Mouse (Mus musculus) stomach, embryonic 15.5 days (tissue): Measurements from ENCODE around the gene Sh3yl1. TPM values are rescaled to one million over a fixed set of nuclear protein-coding genes. Genes with fewer than 3 reads are reported as not detected.
A peak's percentile ranks its signal among the peaks of the same experiment; 100 is the strongest.

Experiments
- ATAC-seq: fragments of 200-750 bp; cut with Nextera tagmentation; 2 replicates; pipeline ENCODE4 v1.8.0; 2017; ENCODE audit warnings: low read depth, moderate number of reproducible peaks, moderate TSS enrichment; ENCODE audit not compliant: insufficient read depth, low FRiP score
- H3K27ac ChIP-seq: fragments of 300-500 bp; sonication (generic); 2 replicates; pipeline ENCODE4 v1.5.1; 2015; ENCODE audit warnings: mild to moderate bottlenecking, inconsistent platforms
- H3K27me3 ChIP-seq: fragments of 300-500 bp; sonication (generic); replicated peaks from 2 replicates; pipeline ENCODE4 v1.6.1; 2015; ENCODE audit warnings: inconsistent platforms
- H3K36me3 ChIP-seq: fragments of 300-500 bp; sonication (generic); 2 replicates; pipeline ENCODE4 v1.6.1; 2015; ENCODE audit warnings: inconsistent platforms
- H3K4me1 ChIP-seq: fragments of 300-500 bp; sonication (generic); 2 replicates; pipeline ENCODE4 v1.6.1; 2015; ENCODE audit warnings: inconsistent platforms
- H3K4me2 ChIP-seq: fragments of 300-500 bp; sonication (generic); 2 replicates; pipeline ENCODE4 v1.6.1; 2015; ENCODE audit warnings: mild to moderate bottlenecking, inconsistent platforms
- H3K4me3 ChIP-seq: fragments of 300-500 bp; sonication (generic); replicated peaks from 2 replicates; pipeline ENCODE4 v1.5.1; 2015; ENCODE audit warnings: inconsistent platforms
- H3K9ac ChIP-seq: fragments of 300-500 bp; sonication (generic); 2 replicates; pipeline ENCODE4 v1.6.1; 2015; ENCODE audit warnings: inconsistent platforms
- H3K9me3 ChIP-seq: fragments of 300-500 bp; sonication (generic); 2 replicates; pipeline ENCODE4 v1.6.1; 2016; ENCODE audit warnings: inconsistent platforms
- WGBS: fragments of 180-500 bp; shearing (Covaris S2); methylation state at CpG from one replicate; pipeline ENCODE4 v1.1.7; 2015; 5-methylcytosine and 5-hydroxymethylcytosine counted together
- polyA plus RNA-seq: library from polyadenylated mRNA; unstranded; fragments of >200 nt; fragmentation: Nextera tagmentation; extraction: Ambion mirVana; gene quantifications from 2 replicates; pipeline ENCODE4 v1.2.1, GENCODE M21; 2015

The Sh3yl1 gene
- 25.7 and 28.4 TPM in 2 replicates for polyA plus RNA-seq

DNA sequence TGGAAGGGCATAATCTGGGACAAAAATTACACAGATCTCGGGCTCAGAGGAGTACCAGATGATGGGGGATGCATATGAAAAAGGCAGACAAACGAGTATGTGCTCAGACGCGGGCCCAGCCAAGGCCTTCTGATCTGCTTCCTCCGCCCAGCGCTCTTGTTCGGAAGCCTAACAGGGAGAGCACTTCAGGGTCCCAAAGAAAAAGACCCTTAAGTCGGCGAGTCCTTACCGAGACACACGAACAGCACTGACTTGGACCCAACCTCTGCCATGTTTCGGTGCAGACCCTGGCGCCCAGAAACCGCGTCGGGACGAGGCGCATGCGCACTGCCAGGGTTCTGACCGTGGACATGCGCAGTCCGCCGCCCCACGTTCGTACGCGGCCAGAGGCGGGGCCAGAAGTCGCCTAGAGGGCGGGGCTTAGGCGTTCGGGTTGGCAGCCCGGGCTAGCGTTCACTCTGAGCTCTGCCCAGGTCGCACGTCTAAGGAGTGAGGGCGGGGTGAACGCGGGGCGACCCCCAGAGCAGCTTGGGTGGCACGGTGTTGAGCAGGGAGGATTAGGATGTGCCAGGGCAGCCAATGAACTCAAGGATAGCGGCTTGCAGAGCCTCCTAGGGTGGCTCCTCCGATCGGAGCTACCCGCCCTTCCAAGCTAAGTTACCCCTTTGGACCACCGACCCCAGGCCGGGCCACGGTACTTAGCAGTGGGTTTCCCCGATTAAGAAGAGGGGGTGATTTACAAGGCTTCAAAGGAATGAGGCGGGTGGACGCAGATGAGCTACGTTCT is at the start of gene Sh3yl1, which contains the start of gene Acp1:
Sh3yl1 (plus strand) TSS at position 408 of the 787 bp plus-strand sequence.
Acp1 (minus strand) TSS at position 329 of the 787 bp plus-strand sequence.
- under 1% methylated on average over 52 of the region's 52 CpGs for WGBS
- peak; percentile 94 for ATAC-seq
- H3K9ac ChIP-seq: peak within 1 kb of the TSS; percentile 73

DNA sequence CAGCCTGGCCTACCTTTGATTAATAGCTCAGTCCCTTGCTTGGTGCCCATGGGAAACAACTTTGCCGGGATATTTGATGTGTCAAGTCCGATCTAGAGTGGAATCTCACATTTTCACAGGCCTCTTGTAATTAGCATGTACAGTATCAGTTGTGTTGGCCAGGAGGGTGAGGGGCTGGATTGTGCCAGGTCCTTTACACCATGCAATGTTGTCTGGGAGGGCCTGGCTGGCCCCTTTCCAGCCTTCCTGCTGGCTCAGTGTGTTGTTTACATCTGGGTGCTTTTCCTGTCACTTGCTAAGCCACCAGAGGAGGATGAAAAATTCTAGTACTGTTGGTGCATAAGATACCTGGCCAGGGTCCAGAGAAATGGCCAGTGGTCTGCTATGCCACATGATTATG is 47.1 kb upstream of the Sh3yl1 start:
- ATAC-seq: no peak
- H3K4me3 ChIP-seq: no peak overlapping the region
- WGBS: 54% methylated on average over 2 of the region's 2 CpGs
- H3K4me1 ChIP-seq: no peaks in the 10 kb centered on the region; the same call in 1 of the 2 replicates
- no peak overlapping the region for H3K27ac ChIP-seq
- no peaks in the 10 kb centered on the region for H3K9me3 ChIP-seq
- no peaks in the 10 kb centered on the region for H3K27me3 ChIP-seq
- H3K36me3 ChIP-seq: no peaks in the 10 kb centered on the region
- H3K9ac ChIP-seq: no peak overlapping the region
- no peak overlapping the region for H3K4me2 ChIP-seq

More for the DNA sequence above, at the start of gene Sh3yl1, which contains the start of gene Acp1:
- peaks cover 13% of the 10 kb centered on the region for H3K4me1 ChIP-seq
- H3K27ac ChIP-seq: peak within 1 kb of the TSS; percentile 73
- H3K9me3 ChIP-seq: no peaks in the 10 kb centered on the region
- no peaks in the 10 kb centered on the region for H3K36me3 ChIP-seq
- H3K27me3 ChIP-seq: no peaks in the 10 kb centered on the region
- peak within 1 kb of the TSS; percentile 88 for H3K4me2 ChIP-seq
- H3K4me3 ChIP-seq: peak within 1 kb of the TSS; percentile 82

DNA sequence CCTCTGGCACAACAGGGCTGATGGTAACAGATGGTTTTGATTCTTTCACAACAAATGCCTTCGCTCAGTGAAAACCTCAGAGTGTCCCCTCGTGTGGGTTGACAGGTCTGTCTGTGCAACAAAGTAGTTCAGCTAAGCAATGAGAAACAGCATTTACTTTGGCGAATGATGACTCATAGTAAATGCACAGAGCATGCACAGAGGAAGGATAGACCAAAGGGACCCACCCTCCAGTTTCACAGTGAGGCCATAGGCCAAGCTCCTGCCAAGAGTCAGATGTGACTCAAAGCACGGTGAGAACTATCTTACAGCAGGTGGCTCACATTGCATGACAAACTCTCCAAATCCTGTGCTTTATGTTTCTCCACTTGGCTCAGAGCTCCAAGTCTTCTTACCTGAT is 45.7 kb upstream of the Sh3yl1 start:
- peak; percentile 43; the same call in 1 of the 2 replicates for ATAC-seq
- Histone ChIP-seq H3K9ac (no peak overlapping the region), H3K9me3 (no peaks in the 10 kb centered on the region), H3K27me3 (no peaks in the 10 kb centered on the region), H3K27ac (no peak overlapping the region), H3K4me2 (no peak overlapping the region), H3K4me1 (no peaks in the 10 kb centered on the region; the same call in 1 of the 2 replicates), H3K4me3 (no peak overlapping the region), H3K36me3 (no peaks in the 10 kb centered on the region)
- 62% methylated on average over 4 of the region's 4 CpGs for WGBS

DNA sequence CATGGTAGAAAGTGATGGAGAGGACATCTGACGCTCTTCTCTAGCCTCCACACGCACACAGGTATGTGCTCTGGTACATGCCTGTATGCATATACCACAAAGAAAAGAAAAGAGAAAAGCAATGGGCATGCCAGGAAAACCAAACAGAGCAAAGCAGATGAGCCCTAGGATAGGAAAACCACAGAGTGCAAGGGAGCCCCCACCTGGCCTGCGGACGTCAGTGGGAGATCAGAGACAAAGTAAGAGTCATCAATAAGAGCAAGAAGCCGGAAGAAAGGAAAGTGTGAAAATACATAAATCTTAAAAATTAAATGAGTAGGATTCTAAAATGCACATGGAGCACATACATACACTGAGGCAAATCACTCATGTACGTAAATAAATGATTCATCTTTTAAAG is 32.0 kb upstream of the Sh3yl1 start:
- no peak for ATAC-seq
- H3K36me3 ChIP-seq: no peaks in the 10 kb centered on the region
- H3K4me2 ChIP-seq: no peak overlapping the region
- H3K9ac ChIP-seq: no peak overlapping the region
- 58% methylated on average over 6 of the region's 6 CpGs for WGBS
- peaks cover 4% of the 10 kb centered on the region for H3K4me1 ChIP-seq
- H3K27ac ChIP-seq: no peak overlapping the region
- no peaks in the 10 kb centered on the region for H3K9me3 ChIP-seq
- peaks cover 21% of the 10 kb centered on the region for H3K27me3 ChIP-seq
- H3K4me3 ChIP-seq: no peak overlapping the region

DNA sequence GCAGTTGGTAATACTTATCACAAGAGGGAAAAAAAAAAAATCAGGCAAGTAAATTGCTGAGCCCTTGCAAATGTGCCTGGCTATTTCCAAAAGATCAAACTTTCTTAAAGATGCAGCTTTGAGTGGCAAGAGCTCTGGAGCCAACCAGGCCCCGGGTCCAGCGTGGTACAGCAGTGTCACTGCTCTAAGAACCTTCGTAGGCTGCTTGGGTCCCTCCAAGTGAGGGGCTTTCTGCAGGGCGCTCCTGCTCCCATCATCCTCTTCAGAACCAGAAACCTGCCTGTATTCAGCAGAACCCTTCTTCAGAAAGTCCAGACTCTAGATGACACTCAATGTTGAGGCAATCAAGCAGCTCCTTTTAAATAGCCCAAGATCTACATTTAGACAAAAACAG is 27.9 kb upstream of the Sh3yl1 start:
- Histone ChIP-seq H3K4me1 (peaks cover 9% of the 10 kb centered on the region), H3K36me3 (no peaks in the 10 kb centered on the region), H3K4me3 (peak overlapping the region; percentile 47), H3K4me2 (peak overlapping the region; percentile 96), H3K9ac (no peak overlapping the region), H3K9me3 (no peaks in the 10 kb centered on the region), H3K27me3 (peaks cover 36% of the 10 kb centered on the region), H3K27ac (no peak overlapping the region)
- 24% methylated on average over 4 of the region's 4 CpGs for WGBS
- no peak for ATAC-seq

DNA sequence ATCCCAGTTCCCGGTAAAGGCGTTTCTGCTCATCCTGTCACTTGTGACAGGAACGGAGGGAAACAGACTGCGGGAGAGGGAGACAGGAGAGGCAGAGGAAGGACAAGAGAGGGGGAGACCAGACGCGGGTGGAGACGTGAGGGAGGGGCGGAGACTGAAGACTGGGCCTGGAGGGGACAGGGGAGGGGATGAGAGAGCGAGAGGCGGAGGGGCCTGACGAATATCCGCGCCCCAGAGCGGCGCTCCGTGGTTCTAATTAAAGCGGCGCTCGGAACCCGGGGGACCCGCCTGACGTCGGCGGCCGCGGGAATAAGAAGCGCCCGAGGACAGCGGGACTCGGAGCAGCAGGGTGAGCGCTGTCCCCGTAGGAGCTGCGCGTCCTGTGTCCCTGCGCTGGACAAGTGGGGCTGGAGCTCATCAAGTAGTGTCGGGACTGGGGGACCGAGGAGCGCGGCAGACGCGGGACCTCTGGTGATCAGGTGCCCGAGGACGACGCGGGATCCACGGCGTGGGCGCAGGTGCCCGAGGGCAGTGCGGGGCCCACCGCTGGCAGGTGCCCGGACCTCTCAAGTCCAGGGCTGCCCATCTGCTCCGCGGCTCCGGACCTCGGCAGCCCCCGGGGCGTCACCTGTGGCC is 27.4 kb upstream of the Sh3yl1 start, which contains the start of gene Alkal2:
Alkal2 (plus strand) TSS at position 337 of the 636 bp plus-strand sequence.
- H3K4me2 ChIP-seq: peak within 1 kb of the TSS; percentile 96
- H3K9me3 ChIP-seq: no peaks in the 10 kb centered on the region
- no peak within 1 kb of the TSS for H3K27ac ChIP-seq
- no peak; the same call in 1 of the 2 replicates for ATAC-seq
- peaks cover 36% of the 10 kb centered on the region for H3K27me3 ChIP-seq
- peaks cover 9% of the 10 kb centered on the region for H3K4me1 ChIP-seq
- WGBS: under 1% methylated on average over 58 of the region's 58 CpGs
- H3K4me3 ChIP-seq: peak within 1 kb of the TSS; percentile 47
- H3K9ac ChIP-seq: peak within 1 kb of the TSS; percentile 32
- H3K36me3 ChIP-seq: no peaks in the 10 kb centered on the region

DNA sequence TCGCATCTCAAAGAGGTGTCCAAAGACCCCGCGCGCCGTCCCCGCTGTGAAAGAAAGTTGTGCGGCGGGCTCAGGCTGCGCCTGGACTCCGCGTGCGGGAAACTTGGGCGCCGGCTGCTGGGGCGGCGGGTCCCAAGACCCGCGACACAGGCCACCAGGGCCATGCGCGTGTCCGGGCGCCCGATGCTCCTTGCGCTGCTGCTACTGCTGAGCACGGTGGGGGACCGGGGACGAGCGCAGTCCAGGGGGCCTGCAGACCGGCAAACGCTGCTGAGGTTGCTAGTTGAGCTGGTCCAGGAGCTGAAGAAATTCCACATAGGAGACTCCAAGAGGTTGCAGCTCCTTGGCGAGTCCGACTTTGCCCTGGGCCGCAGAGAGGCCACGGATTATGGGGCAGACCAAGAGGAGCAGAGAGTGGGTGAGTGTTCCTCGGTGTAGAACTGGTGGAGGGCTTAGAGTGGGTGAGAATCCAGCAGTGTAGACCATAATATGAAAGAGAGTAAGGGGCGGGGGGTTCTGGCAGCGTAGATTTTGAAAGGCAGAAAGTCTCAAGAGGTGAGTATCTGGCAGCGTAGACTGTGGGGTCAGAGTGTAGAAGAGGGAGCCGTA is 26.7 kb upstream of the Sh3yl1 start:
- Histone ChIP-seq H3K4me2 (peak overlapping the region; percentile 96), H3K4me3 (peak overlapping the region; percentile 47), H3K27me3 (peaks cover 36% of the 10 kb centered on the region), H3K9me3 (no peaks in the 10 kb centered on the region), H3K4me1 (peaks cover 9% of the 10 kb centered on the region), H3K27ac (no peak overlapping the region), H3K36me3 (no peaks in the 10 kb centered on the region), H3K9ac (peak overlapping the region; percentile 32)
- WGBS: 9% methylated on average over 39 of the region's 39 CpGs
- ATAC-seq: peak; percentile 53; the same call in 1 of the 2 replicates

DNA sequence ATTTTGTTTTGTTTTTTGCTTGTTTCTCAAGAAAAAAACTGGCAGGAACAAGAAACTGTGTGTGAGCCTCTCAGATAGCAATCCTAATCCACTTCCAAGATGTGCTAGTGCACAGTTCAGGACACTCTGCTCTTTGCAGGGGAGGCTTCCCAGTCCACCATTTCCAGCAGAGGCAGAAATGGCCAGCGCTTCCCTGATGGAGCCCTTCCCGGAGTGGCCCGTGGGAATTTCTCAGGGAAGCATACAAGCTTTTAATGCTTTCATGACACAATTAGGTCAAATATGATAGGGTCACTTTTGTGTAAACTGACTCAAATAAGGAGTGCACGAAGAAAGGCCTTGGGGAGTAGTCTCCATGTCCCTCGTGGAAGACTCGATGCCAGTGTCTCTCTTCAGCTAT is 25.6 kb upstream of the Sh3yl1 start:
- Histone ChIP-seq H3K36me3 (no peaks in the 10 kb centered on the region), H3K27ac (no peak overlapping the region), H3K9me3 (no peaks in the 10 kb centered on the region), H3K9ac (no peak overlapping the region), H3K27me3 (peaks cover 36% of the 10 kb centered on the region), H3K4me3 (no peak overlapping the region), H3K4me1 (peaks cover 9% of the 10 kb centered on the region), H3K4me2 (no peak overlapping the region)
- no peak for ATAC-seq
- 59% methylated on average over 6 of the region's 6 CpGs for WGBS

DNA sequence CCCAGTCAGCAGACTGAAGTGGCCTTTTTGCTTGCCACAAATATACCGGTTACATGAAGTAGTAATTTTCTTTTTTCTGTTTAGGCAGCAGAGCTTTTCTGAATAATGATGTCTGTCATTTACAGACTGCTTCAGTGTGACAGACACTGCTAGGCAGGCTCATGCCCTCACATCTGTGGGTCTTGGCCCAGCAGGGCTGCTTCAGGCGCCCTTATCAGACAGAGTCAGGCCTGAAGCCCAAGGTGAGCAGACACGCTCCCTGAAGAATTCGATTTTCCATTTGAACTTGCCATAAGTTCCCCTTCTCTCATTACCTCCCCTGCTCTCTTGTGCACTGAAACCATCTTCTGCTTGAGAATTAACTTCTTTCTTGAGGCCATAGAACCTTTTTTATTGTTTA is 23.5 kb upstream of the Sh3yl1 start:
- H3K9me3 ChIP-seq: no peaks in the 10 kb centered on the region
- no peak overlapping the region for H3K9ac ChIP-seq
- no peak overlapping the region for H3K4me2 ChIP-seq
- no peaks in the 10 kb centered on the region for H3K36me3 ChIP-seq
- 81% methylated on average over 4 of the region's 4 CpGs for WGBS
- H3K4me3 ChIP-seq: no peak overlapping the region
- H3K27ac ChIP-seq: no peak overlapping the region
- peaks cover 29% of the 10 kb centered on the region for H3K27me3 ChIP-seq
- ATAC-seq: no peak
- H3K4me1 ChIP-seq: peaks cover 9% of the 10 kb centered on the region

DNA sequence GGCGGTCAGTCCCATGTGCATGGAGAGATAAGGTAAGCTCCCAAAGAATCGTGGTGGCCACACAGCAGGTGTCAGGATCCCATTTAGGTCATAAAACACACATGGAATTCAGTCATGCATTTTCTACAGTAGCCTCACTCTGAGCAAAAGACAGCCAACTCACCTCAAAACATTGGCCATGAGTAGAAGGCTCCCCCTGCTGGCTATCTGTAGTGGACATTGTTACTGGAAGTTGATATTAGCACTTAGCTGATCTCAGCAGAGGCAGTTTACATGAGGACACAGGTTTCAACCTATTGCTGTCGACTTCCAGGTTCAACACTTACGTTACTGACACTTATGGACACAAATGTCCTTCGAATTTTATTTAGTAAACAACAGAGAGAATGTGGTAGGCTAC is 21.4 kb upstream of the Sh3yl1 start:
- no peaks in the 10 kb centered on the region for H3K4me1 ChIP-seq
- no peak overlapping the region for H3K4me3 ChIP-seq
- H3K9me3 ChIP-seq: no peaks in the 10 kb centered on the region
- peaks cover 8% of the 10 kb centered on the region; the same call in 1 of the 2 replicates for H3K36me3 ChIP-seq
- no peak overlapping the region for H3K9ac ChIP-seq
- no peak overlapping the region for H3K4me2 ChIP-seq
- ATAC-seq: no peak; the same call in 1 of the 2 replicates
- 34% methylated on average over 5 of the region's 5 CpGs for WGBS
- H3K27me3 ChIP-seq: peaks cover 9% of the 10 kb centered on the region
- no peak overlapping the region for H3K27ac ChIP-seq

DNA sequence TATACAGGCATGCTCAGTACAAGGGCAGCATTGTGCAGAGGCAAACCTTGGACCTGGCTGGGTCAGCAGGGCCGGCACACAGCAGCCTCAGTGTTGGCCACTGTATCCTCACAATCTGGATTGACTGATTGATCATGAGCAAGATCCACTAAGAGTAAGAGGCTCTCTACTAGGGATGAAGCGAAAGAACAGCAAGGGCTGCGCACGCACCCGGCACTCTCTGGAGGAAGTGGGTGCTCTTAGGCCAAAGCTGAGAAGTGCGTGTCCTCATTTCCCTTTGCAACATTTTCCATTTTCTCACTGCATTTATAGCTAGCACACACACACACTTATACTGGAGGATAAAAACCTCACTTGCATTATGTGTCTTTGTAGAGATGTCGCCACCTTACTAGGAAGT is 20.0 kb upstream of the Sh3yl1 start:
- Histone ChIP-seq H3K9me3 (no peaks in the 10 kb centered on the region), H3K27ac (no peak overlapping the region), H3K4me2 (no peak overlapping the region), H3K4me3 (no peak overlapping the region), H3K4me1 (no peaks in the 10 kb centered on the region), H3K36me3 (peaks cover 8% of the 10 kb centered on the region; the same call in 1 of the 2 replicates), H3K27me3 (no peaks in the 10 kb centered on the region), H3K9ac (no peak overlapping the region)
- WGBS: 84% methylated on average over 7 of the region's 7 CpGs
- no peak for ATAC-seq
